Mouse (Mus musculus) liver, embryonic 15.5 days (tissue): Measurements from ENCODE around the gene Gins1. TPM values are rescaled to one million over a fixed set of nuclear protein-coding genes. Genes with fewer than 3 reads are reported as not detected.
"Not testable (repeated sequence)": the region's sequence is repeated elsewhere in the genome, so short reads cannot be mapped to it uniquely, and the experiment has no call there.

ENCODE experiments used
- ATAC-seq: fragments of 200-750 bp; cut with Nextera tagmentation; 2 replicates; pipeline ENCODE4 v1.8.0; 2017; ENCODE audit warnings: moderate number of reproducible peaks, mild to moderate bottlenecking, moderate library complexity; ENCODE audit not compliant: insufficient read depth
- H3K27ac ChIP-seq: fragments of 300-500 bp; sonication (generic); replicated peaks from 2 replicates; pipeline ENCODE4 v1.5.1; 2015; ENCODE audit warnings: mild to moderate bottlenecking, inconsistent platforms
- H3K27me3 ChIP-seq: fragments of 300-500 bp; sonication (generic); 2 replicates; pipeline ENCODE4 v1.6.1; 2015; ENCODE audit warnings: mild to moderate bottlenecking, inconsistent platforms
- H3K36me3 ChIP-seq: fragments of 300-500 bp; sonication (generic); replicated peaks from 2 replicates; pipeline ENCODE4 v1.6.1; 2015; ENCODE audit warnings: moderate library complexity, mild to moderate bottlenecking, inconsistent platforms
- H3K4me1 ChIP-seq: fragments of 300-500 bp; sonication (generic); replicated peaks from 2 replicates; pipeline ENCODE4 v1.6.1; 2015; ENCODE audit warnings: inconsistent platforms
- H3K4me2 ChIP-seq: fragments of 300-500 bp; sonication (generic); 2 replicates; pipeline ENCODE4 v1.6.1; 2015; ENCODE audit warnings: moderate library complexity, mild to moderate bottlenecking, inconsistent platforms
- H3K4me3 ChIP-seq: fragments of 300-500 bp; sonication (generic); replicated peaks from 2 replicates; pipeline ENCODE4 v1.5.1; 2015; ENCODE audit warnings: mild to moderate bottlenecking, inconsistent platforms
- H3K9ac ChIP-seq: fragments of 300-500 bp; sonication (generic); 2 replicates; pipeline ENCODE4 v1.6.1; 2015; ENCODE audit warnings: moderate library complexity, mild to moderate bottlenecking, inconsistent platforms
- H3K9me3 ChIP-seq: fragments of 300-500 bp; sonication (generic); replicated peaks from 2 replicates; pipeline ENCODE4 v1.6.1; 2016; ENCODE audit warnings: inconsistent platforms
- WGBS: fragments of 180-500 bp; shearing (Covaris S2); methylation state at CpG from one replicate; pipeline ENCODE4 v1.1.7; 2015; ENCODE audit warnings: mixed read lengths; ENCODE audit not compliant: insufficient replicate concordance; 5-methylcytosine and 5-hydroxymethylcytosine counted together
- polyA plus RNA-seq: library from polyadenylated mRNA; unstranded; fragments of >200 nt; fragmentation: Nextera tagmentation; extraction: Ambion mirVana; gene quantifications from 2 replicates; pipeline ENCODE4 v1.2.1, GENCODE M21; 2015

The Gins1 gene
- polyA plus RNA-seq, 1 experiment from 2014 or later, result 31.7 TPM

- ATAC-seq, result no peak
- 49% methylated on average over 1 of the region's 1 CpGs for WGBS
- Histone ChIP-seq H3K36me3 (no peaks in the 10 kb centered on the region), H3K4me2 (no peak overlapping the region), H3K4me1 (peaks cover 10% of the 10 kb centered on the region; the same call in 1 of the 2 replicates), H3K27me3 (no peaks in the 10 kb centered on the region), H3K9ac (no peak overlapping the region), H3K9me3 (no peaks in the 10 kb centered on the region), H3K4me3 (no peak overlapping the region), H3K27ac (no peak overlapping the region)
Measured at GRCm38 (mm10) chr2:150885814-150886213, 19.4 kb upstream of the Gins1 start.

- ATAC-seq, result no peak
- Histone ChIP-seq H3K27me3 (no peaks in the 10 kb centered on the region), H3K27ac (no peak overlapping the region), H3K36me3 (no peaks in the 10 kb centered on the region), H3K9me3 (no peaks in the 10 kb centered on the region), H3K4me1 (peaks cover 10% of the 10 kb centered on the region; the same call in 1 of the 2 replicates), H3K4me3 (no peak overlapping the region), H3K9ac (no peak overlapping the region), H3K4me2 (no peak overlapping the region)
Measured at GRCm38 (mm10) chr2:150886315-150886714, 18.9 kb upstream of the Gins1 start.

- no peak for ATAC-seq
- 40% methylated on average over 2 of the region's 2 CpGs for WGBS
- H3K9ac ChIP-seq, result no peak overlapping the region
- no peaks in the 10 kb centered on the region for H3K36me3 ChIP-seq
- no peaks in the 10 kb centered on the region for H3K9me3 ChIP-seq
- no peaks in the 10 kb centered on the region for H3K27me3 ChIP-seq
- H3K27ac ChIP-seq, result no peak overlapping the region
- H3K4me1 ChIP-seq, result peaks cover 10% of the 10 kb centered on the region; the same call in 1 of the 2 replicates
- no peak overlapping the region for H3K4me2 ChIP-seq
- no peak overlapping the region for H3K4me3 ChIP-seq
Measured at GRCm38 (mm10) chr2:150887370-150887769, 17.8 kb upstream of the Gins1 start.

GRCm38 (mm10) chr2:150894617-150895267 lies 10.5 kb upstream of the Gins1 start:
- no peak overlapping the region for H3K27ac ChIP-seq
- H3K9ac ChIP-seq, result no peak overlapping the region
- no peaks in the 10 kb centered on the region for H3K36me3 ChIP-seq
- no peaks in the 10 kb centered on the region for H3K27me3 ChIP-seq
- no peaks in the 10 kb centered on the region for H3K4me1 ChIP-seq
- no peak overlapping the region for H3K4me2 ChIP-seq
- ATAC-seq, result no peak
- no peaks in the 10 kb centered on the region for H3K9me3 ChIP-seq
- no peak overlapping the region for H3K4me3 ChIP-seq
- 48% methylated on average over 2 of the region's 2 CpGs for WGBS

- Histone ChIP-seq H3K27ac (no peak overlapping the region), H3K4me3 (no peak overlapping the region), H3K4me1 (no peaks in the 10 kb centered on the region), H3K9me3 (no peaks in the 10 kb centered on the region), H3K9ac (no peak overlapping the region), H3K4me2 (no peak overlapping the region), H3K27me3 (no peaks in the 10 kb centered on the region), H3K36me3 (no peaks in the 10 kb centered on the region)
- no peak for ATAC-seq
- WGBS, result 67% methylated on average over 7 of the region's 7 CpGs
Measured at GRCm38 (mm10) chr2:150895691-150896252, 9.4 kb upstream of the Gins1 start.

- H3K4me2 ChIP-seq, result no peak overlapping the region
- 81% methylated on average over 6 of the region's 6 CpGs for WGBS
- no peak for ATAC-seq
- no peak overlapping the region for H3K27ac ChIP-seq
- H3K4me3 ChIP-seq, result no peak overlapping the region
- no peaks in the 10 kb centered on the region for H3K27me3 ChIP-seq
- H3K9me3 ChIP-seq, result no peaks in the 10 kb centered on the region
- H3K36me3 ChIP-seq, result no peaks in the 10 kb centered on the region
- no peak overlapping the region for H3K9ac ChIP-seq
- H3K4me1 ChIP-seq, result peaks cover 16% of the 10 kb centered on the region
Measured at GRCm38 (mm10) chr2:150900341-150900740, 4.9 kb upstream of the Gins1 start.

GRCm38 (mm10) chr2:150902347-150902746 lies 2.9 kb upstream of the Gins1 start:
- no peak for ATAC-seq
- 79% methylated on average over 8 of the region's 8 CpGs for WGBS

GRCm38 (mm10) chr2:150904272-150904935 lies 796 bp upstream of the Gins1 start, which contains the start of gene Abhd12:
Abhd12 (minus strand) TSS chr2:150904741.
- WGBS, result under 1% methylated on average over 72 of the region's 72 CpGs
- ATAC-seq, result peak; percentile 93

More at GRCm38 (mm10) chr2:150902347-150902746, 2.9 kb upstream of the Gins1 start:
- H3K4me3 ChIP-seq, result no peak overlapping the region
- no peak overlapping the region for H3K27ac ChIP-seq
- H3K9me3 ChIP-seq, result no peaks in the 10 kb centered on the region
- peaks cover 20% of the 10 kb centered on the region for H3K4me1 ChIP-seq
- no peaks in the 10 kb centered on the region for H3K27me3 ChIP-seq
- no peak overlapping the region for H3K9ac ChIP-seq
- no peak overlapping the region for H3K4me2 ChIP-seq
- H3K36me3 ChIP-seq, result no peaks in the 10 kb centered on the region

GRCm38 (mm10) chr2:150908881-150909280 lies 3.7 kb downstream of the Gins1 start:
- Histone ChIP-seq H3K4me2 (peak overlapping the region; percentile 82), H3K4me3 (peak overlapping the region; percentile 87), H3K4me1 (peaks cover 48% of the 10 kb centered on the region), H3K27ac (peak overlapping the region; percentile 90)
- ATAC-seq, H3K9ac ChIP-seq, H3K27me3 ChIP-seq, H3K36me3 ChIP-seq, H3K9me3 ChIP-seq: not testable (repeated sequence)
- 36% methylated on average over 6 of the region's 6 CpGs for WGBS

More at GRCm38 (mm10) chr2:150904272-150904935, 796 bp upstream of the Gins1 start, which contains the start of gene Abhd12:
- peaks cover 29% of the 10 kb centered on the region for H3K4me1 ChIP-seq
- peak within 1 kb of the TSS; percentile 90 for H3K4me3 ChIP-seq
- peak within 1 kb of the TSS; percentile 89 for H3K27ac ChIP-seq
- no peaks in the 10 kb centered on the region for H3K36me3 ChIP-seq
- no peaks in the 10 kb centered on the region for H3K9me3 ChIP-seq
- H3K9ac ChIP-seq, result peak within 1 kb of the TSS; percentile 84
- H3K4me2 ChIP-seq, result peak within 1 kb of the TSS; percentile 98
- no peaks in the 10 kb centered on the region for H3K27me3 ChIP-seq

- H3K9ac ChIP-seq, result peak overlapping the region; percentile 66
- peaks cover 44% of the 10 kb centered on the region for H3K4me1 ChIP-seq
- H3K27me3 ChIP-seq, result no peaks in the 10 kb centered on the region
- WGBS, result under 1% methylated on average over 35 of the region's 35 CpGs
- no peaks in the 10 kb centered on the region for H3K9me3 ChIP-seq
- peak overlapping the region; percentile 87 for H3K4me3 ChIP-seq
- H3K27ac ChIP-seq, result peak overlapping the region; percentile 90
- H3K36me3 ChIP-seq, result peaks cover 8% of the 10 kb centered on the region; the same call in 1 of the 2 replicates
- ATAC-seq, result peak; percentile 89
- H3K4me2 ChIP-seq, result peak overlapping the region; percentile 82
Measured at GRCm38 (mm10) chr2:150909429-150910039, 4.3 kb downstream of the Gins1 start.
